Mouse (Mus musculus) stomach, embryonic 15.5 days (tissue): Measurements from ENCODE around the gene Ndufa11. TPM values are rescaled to one million over a fixed set of nuclear protein-coding genes. Genes with fewer than 3 reads are reported as not detected.
A peak's percentile ranks its signal among the peaks of the same experiment; 100 is the strongest.

Experiments used
- ATAC-seq: fragments of 200-750 bp; cut with Nextera tagmentation; 2 replicates; pipeline ENCODE4 v1.8.0; 2017; ENCODE audit warnings: low read depth, moderate number of reproducible peaks, moderate TSS enrichment; ENCODE audit not compliant: insufficient read depth, low FRiP score
- H3K27ac ChIP-seq: fragments of 300-500 bp; sonication (generic); 2 replicates; pipeline ENCODE4 v1.5.1; 2015; ENCODE audit warnings: mild to moderate bottlenecking, inconsistent platforms
- H3K27me3 ChIP-seq: fragments of 300-500 bp; sonication (generic); replicated peaks from 2 replicates; pipeline ENCODE4 v1.6.1; 2015; ENCODE audit warnings: inconsistent platforms
- H3K36me3 ChIP-seq: fragments of 300-500 bp; sonication (generic); 2 replicates; pipeline ENCODE4 v1.6.1; 2015; ENCODE audit warnings: inconsistent platforms
- H3K4me1 ChIP-seq: fragments of 300-500 bp; sonication (generic); 2 replicates; pipeline ENCODE4 v1.6.1; 2015; ENCODE audit warnings: inconsistent platforms
- H3K4me2 ChIP-seq: fragments of 300-500 bp; sonication (generic); 2 replicates; pipeline ENCODE4 v1.6.1; 2015; ENCODE audit warnings: mild to moderate bottlenecking, inconsistent platforms
- H3K4me3 ChIP-seq: fragments of 300-500 bp; sonication (generic); replicated peaks from 2 replicates; pipeline ENCODE4 v1.5.1; 2015; ENCODE audit warnings: inconsistent platforms
- H3K9ac ChIP-seq: fragments of 300-500 bp; sonication (generic); 2 replicates; pipeline ENCODE4 v1.6.1; 2015; ENCODE audit warnings: inconsistent platforms
- H3K9me3 ChIP-seq: fragments of 300-500 bp; sonication (generic); 2 replicates; pipeline ENCODE4 v1.6.1; 2016; ENCODE audit warnings: inconsistent platforms
- WGBS: fragments of 180-500 bp; shearing (Covaris S2); methylation state at CpG from one replicate; pipeline ENCODE4 v1.1.7; 2015; 5-methylcytosine and 5-hydroxymethylcytosine counted together
- polyA plus RNA-seq: library from polyadenylated mRNA; unstranded; fragments of >200 nt; fragmentation: Nextera tagmentation; extraction: Ambion mirVana; gene quantifications from 2 replicates; pipeline ENCODE4 v1.2.1, GENCODE M21; 2015

Ndufa11 gene
- polyA plus RNA-seq, 1 experiment from 2014 or later = 437 TPM

GRCm38 (mm10) chr17:56751404-56752072 lies 34.0 kb downstream of the Ndufa11 start:
- no peak overlapping the region for H3K27ac ChIP-seq
- peaks cover 26% of the 10 kb centered on the region; the same call in 1 of the 2 replicates for H3K4me1 ChIP-seq
- no peaks in the 10 kb centered on the region for H3K9me3 ChIP-seq
- H3K27me3 ChIP-seq = peaks cover 45% of the 10 kb centered on the region
- no peak overlapping the region for H3K9ac ChIP-seq
- peak overlapping the region; percentile 55 for H3K4me2 ChIP-seq
- H3K4me3 ChIP-seq = peak overlapping the region; percentile 29
- ATAC-seq = peak; percentile 38; the same call in 1 of the 2 replicates
- WGBS = 25% methylated on average over 71 of the region's 71 CpGs
- no peaks in the 10 kb centered on the region for H3K36me3 ChIP-seq

GRCm38 (mm10) chr17:56753452-56753851 lies 35.9 kb downstream of the Ndufa11 start:
- H3K27me3 ChIP-seq = peaks cover 49% of the 10 kb centered on the region

GRCm38 (mm10) chr17:56754271-56755185 lies 37.0 kb downstream of the Ndufa11 start:
- Histone ChIP-seq H3K4me2 (peak overlapping the region; percentile 34; the same call in 1 of the 2 replicates), H3K4me1 (peaks cover 42% of the 10 kb centered on the region), H3K4me3 (peak overlapping the region; percentile 12; the same call in 1 of the 2 replicates), H3K36me3 (no peaks in the 10 kb centered on the region), H3K9ac (no peak overlapping the region), H3K9me3 (no peaks in the 10 kb centered on the region), H3K27ac (no peak overlapping the region), H3K27me3 (peaks cover 49% of the 10 kb centered on the region)
- 16% methylated on average over 36 of the region's 36 CpGs for WGBS
- ATAC-seq = no peak

More at GRCm38 (mm10) chr17:56753452-56753851, 35.9 kb downstream of the Ndufa11 start:
- Histone ChIP-seq H3K4me1 (peaks cover 42% of the 10 kb centered on the region), H3K9me3 (no peaks in the 10 kb centered on the region), H3K36me3 (no peaks in the 10 kb centered on the region), H3K9ac (no peak overlapping the region), H3K27ac (no peak overlapping the region), H3K4me2 (no peak overlapping the region), H3K4me3 (no peak overlapping the region)
- 27% methylated on average over 15 of the region's 15 CpGs for WGBS
- no peak for ATAC-seq

- H3K36me3 ChIP-seq = no peaks in the 10 kb centered on the region
- peak overlapping the region; percentile 16 for H3K9ac ChIP-seq
- peaks cover 42% of the 10 kb centered on the region for H3K27me3 ChIP-seq
- peak; percentile 7; the same call in 1 of the 2 replicates for ATAC-seq
- H3K4me2 ChIP-seq = peak overlapping the region; percentile 96
- H3K27ac ChIP-seq = no peak overlapping the region
- WGBS = 1% methylated on average over 51 of the region's 51 CpGs
- H3K4me3 ChIP-seq = peak overlapping the region; percentile 54
- peaks cover 46% of the 10 kb centered on the region for H3K4me1 ChIP-seq
- no peaks in the 10 kb centered on the region for H3K9me3 ChIP-seq
These were observed 39.3 kb downstream of the Ndufa11 start for GRCm38 (mm10) chr17:56756703-56757399.

- Histone ChIP-seq H3K27ac (peak within 1 kb of the TSS; percentile 51; the same call in 1 of the 2 replicates), H3K4me1 (peaks cover 51% of the 10 kb centered on the region), H3K36me3 (no peaks in the 10 kb centered on the region), H3K4me2 (peak within 1 kb of the TSS; percentile 96), H3K9me3 (no peaks in the 10 kb centered on the region), H3K27me3 (peaks cover 36% of the 10 kb centered on the region), H3K4me3 (peak within 1 kb of the TSS; percentile 54), H3K9ac (peak within 1 kb of the TSS; percentile 16)
- peak; percentile 65 for ATAC-seq
- 1% methylated on average over 48 of the region's 48 CpGs for WGBS
These were observed 40.0 kb downstream of the Ndufa11 start, which contains the start of gene Nrtn for GRCm38 (mm10) chr17:56757416-56758123. TSS of gene Nrtn (minus strand) at chr17:56757530.

- ATAC-seq = no peak
- peaks cover 57% of the 10 kb centered on the region for H3K4me1 ChIP-seq
- H3K9ac ChIP-seq = no peak overlapping the region
- peak overlapping the region; percentile 96 for H3K4me2 ChIP-seq
- peaks cover 30% of the 10 kb centered on the region for H3K27me3 ChIP-seq
- 4% methylated on average over 12 of the region's 12 CpGs for WGBS
- H3K36me3 ChIP-seq = no peaks in the 10 kb centered on the region
- no peak overlapping the region for H3K27ac ChIP-seq
- H3K9me3 ChIP-seq = no peaks in the 10 kb centered on the region
- no peak overlapping the region for H3K4me3 ChIP-seq
These were observed 40.6 kb downstream of the Ndufa11 start for GRCm38 (mm10) chr17:56758132-56758531.

GRCm38 (mm10) chr17:56759261-56759660 lies 41.7 kb downstream of the Ndufa11 start:
- no peak for ATAC-seq
- H3K4me1 ChIP-seq = peaks cover 52% of the 10 kb centered on the region
- 52% methylated on average over 7 of the region's 7 CpGs for WGBS

GRCm38 (mm10) chr17:56761077-56761476 lies 43.5 kb downstream of the Ndufa11 start:
- ATAC-seq = no peak
- 65% methylated on average over 3 of the region's 3 CpGs for WGBS
- H3K36me3 ChIP-seq = no peaks in the 10 kb centered on the region
- H3K4me2 ChIP-seq = no peak overlapping the region; the same call in 1 of the 2 replicates
- 0 out of 2 replicates have a peak, but pooled peaks cover 4% of the 10 kb centered on the region for H3K27me3 ChIP-seq
- H3K4me3 ChIP-seq = no peak overlapping the region
- H3K9me3 ChIP-seq = no peaks in the 10 kb centered on the region
- no peak overlapping the region for H3K9ac ChIP-seq
- peaks cover 48% of the 10 kb centered on the region for H3K4me1 ChIP-seq
- 0 out of 2 replicates have a peak overlapping the region, but pooled peaks have one; percentile 88 for H3K27ac ChIP-seq

More at GRCm38 (mm10) chr17:56759261-56759660, 41.7 kb downstream of the Ndufa11 start:
- H3K27me3 ChIP-seq = peaks cover 19% of the 10 kb centered on the region
- no peaks in the 10 kb centered on the region for H3K36me3 ChIP-seq
- H3K9me3 ChIP-seq = no peaks in the 10 kb centered on the region
- H3K27ac ChIP-seq = no peak overlapping the region
- H3K4me3 ChIP-seq = no peak overlapping the region
- no peak overlapping the region for H3K4me2 ChIP-seq
- H3K9ac ChIP-seq = no peak overlapping the region

GRCm38 (mm10) chr17:56761991-56762410 lies 44.4 kb downstream of the Ndufa11 start:
- peak overlapping the region; percentile 50 for H3K9ac ChIP-seq
- peak overlapping the region; percentile 90 for H3K4me2 ChIP-seq
- H3K4me1 ChIP-seq = peaks cover 39% of the 10 kb centered on the region
- H3K36me3 ChIP-seq = peaks cover 6% of the 10 kb centered on the region
- peak; percentile 58 for ATAC-seq
- under 1% methylated on average over 28 of the region's 28 CpGs for WGBS
- no peaks in the 10 kb centered on the region for H3K9me3 ChIP-seq
- 0 out of 2 replicates have a peak, but pooled peaks cover 4% of the 10 kb centered on the region for H3K27me3 ChIP-seq
- H3K27ac ChIP-seq = peak overlapping the region; percentile 88
- peak overlapping the region; percentile 53 for H3K4me3 ChIP-seq

- Histone ChIP-seq H3K4me3 (no peak overlapping the region; the same call in 1 of the 2 replicates), H3K9me3 (no peaks in the 10 kb centered on the region), H3K4me2 (peak overlapping the region; percentile 90), H3K27me3 (0 out of 2 replicates have a peak, but pooled peaks cover 4% of the 10 kb centered on the region), H3K4me1 (peaks cover 31% of the 10 kb centered on the region), H3K9ac (no peak overlapping the region), H3K36me3 (peaks cover 12% of the 10 kb centered on the region), H3K27ac (peak overlapping the region; percentile 88)
- WGBS = 38% methylated on average over 27 of the region's 27 CpGs
- ATAC-seq = no peak
These were observed 45.5 kb downstream of the Ndufa11 start for GRCm38 (mm10) chr17:56762769-56763731.
